Mouse (Mus musculus) ovary, postnatal 10 days (tissue): Measurements from ENCODE around the gene Cbwd1.

Experiments used
- DNase-seq: peaks from one replicate; pipeline ENCODE4 v3.0.0; 2022; ENCODE audit warnings: low spot score

Gene Cbwd1

GRCm38 (mm10) chr19:24977991-24978390 lies 16.6 kb upstream of the Cbwd1 start:
- no peak for DNase-seq

- no peak for DNase-seq
These were observed 11.4 kb upstream of the Cbwd1 start for GRCm38 (mm10) chr19:24972701-24973390.

GRCm38 (mm10) chr19:24971307-24971706 lies 9.9 kb upstream of the Cbwd1 start:
- DNase-seq = no peak

GRCm38 (mm10) chr19:24966941-24967340 lies 5.5 kb upstream of the Cbwd1 start:
- no peak for DNase-seq

- DNase-seq = no peak
These were observed 4.8 kb upstream of the Cbwd1 start for GRCm38 (mm10) chr19:24966203-24966602.

- no peak for DNase-seq
These were observed 2.9 kb downstream of the Cbwd1 start for GRCm38 (mm10) chr19:24958531-24958930.

GRCm38 (mm10) chr19:24945521-24946262 lies 15.7 kb downstream of the Cbwd1 start:
- DNase-seq = no peak

GRCm38 (mm10) chr19:24937084-24937483 lies 24.3 kb downstream of the Cbwd1 start:
- DNase-seq = no peak

GRCm38 (mm10) chr19:24929041-24929440 lies 32.4 kb downstream of the Cbwd1 start:
- DNase-seq = no peak

- no peak for DNase-seq
These were observed 40.5 kb downstream of the Cbwd1 start for GRCm38 (mm10) chr19:24920866-24921265.

- DNase-seq = no peak
These were observed 52.8 kb downstream of the Cbwd1 start for GRCm38 (mm10) chr19:24908385-24909155.

GRCm38 (mm10) chr19:24907655-24908054 lies 53.8 kb downstream of the Cbwd1 start:
- DNase-seq = no peak

GRCm38 (mm10) chr19:24902821-24903220 lies 58.6 kb downstream of the Cbwd1 start:
- no peak for DNase-seq

GRCm38 (mm10) chr19:24902256-24902655 lies 59.2 kb downstream of the Cbwd1 start:
- DNase-seq = no peak

GRCm38 (mm10) chr19:24901666-24902065 lies 59.7 kb downstream of the Cbwd1 start:
- DNase-seq = no peak

- DNase-seq = no peak
These were observed 60.7 kb downstream of the Cbwd1 start, which contains the start of gene Foxd4 for GRCm38 (mm10) chr19:24900581-24901220. Foxd4 (minus strand) TSS chr19:24901197.

GRCm38 (mm10) chr19:24899578-24900544 lies 61.5 kb downstream of the Cbwd1 start:
- DNase-seq = no peak

- DNase-seq = no peak
These were observed 62.5 kb downstream of the Cbwd1 start for GRCm38 (mm10) chr19:24898737-24899577.

- no peak for DNase-seq
These were observed 63.3 kb downstream of the Cbwd1 start for GRCm38 (mm10) chr19:24897896-24898736.
